Mouse (Mus musculus) kidney, embryonic 16.5 days (tissue): ENCODE results near the gene Fzr1. TPM values are rescaled to one million over a fixed set of nuclear protein-coding genes. Genes with fewer than 3 reads are reported as not detected.

Source experiments
- ATAC-seq: fragments of 200-750 bp; cut with Nextera tagmentation; 2 replicates; pipeline ENCODE4 v1.8.0; 2017; ENCODE audit warnings: moderate TSS enrichment; ENCODE audit not compliant: low FRiP score, low TSS enrichment
- H3K27ac ChIP-seq: fragments of 300-500 bp; sonication (generic); 2 replicates; pipeline ENCODE4 v1.5.1; 2014; ENCODE audit warnings: low read length
- H3K27me3 ChIP-seq: fragments of 300-500 bp; sonication (generic); 2 replicates; pipeline ENCODE4 v1.6.1; 2014; ENCODE audit warnings: low read length, control low read depth, mixed read lengths; ENCODE audit not compliant: insufficient read depth
- H3K36me3 ChIP-seq: fragments of 300-500 bp; sonication (generic); 2 replicates; pipeline ENCODE4 v1.6.1; 2014; ENCODE audit warnings: low read length, control low read depth, mixed read lengths; ENCODE audit not compliant: insufficient read depth
- H3K4me1 ChIP-seq: fragments of 300-500 bp; sonication (generic); 2 replicates; pipeline ENCODE4 v1.6.1; 2014; ENCODE audit warnings: low read length, control low read depth, mixed read lengths; ENCODE audit not compliant: insufficient read depth
- H3K4me2 ChIP-seq: fragments of 300-500 bp; sonication (generic); replicated peaks from 2 replicates; pipeline ENCODE4 v1.6.1; 2014; ENCODE audit warnings: low read depth, low read length
- H3K4me3 ChIP-seq: fragments of 300-500 bp; sonication (generic); 2 replicates; pipeline ENCODE4 v1.5.1; 2014; ENCODE audit warnings: mild to moderate bottlenecking, low read length
- H3K9ac ChIP-seq: fragments of 300-500 bp; sonication (generic); replicated peaks from 2 replicates; pipeline ENCODE4 v1.6.1; 2014; ENCODE audit warnings: low read length
- H3K9me3 ChIP-seq: fragments of 300-500 bp; sonication (generic); 2 replicates; pipeline ENCODE4 v1.6.1; 2016; ENCODE audit warnings: low read length, control low read depth
- WGBS: fragments of 180-500 bp; shearing (Covaris S2); extraction: QIAGEN DNeasy Blood & Tissue Kit; methylation state at CpG from one replicate; pipeline ENCODE4 v1.1.7; 2014; 5-methylcytosine and 5-hydroxymethylcytosine counted together
- polyA plus RNA-seq: library from polyadenylated mRNA; unstranded; fragments of >200 nt; fragmentation: Nextera tagmentation; extraction: Ambion mirVana; gene quantifications from 2 replicates; pipeline ENCODE4 v1.2.1, GENCODE M21; 2015

Gene Fzr1
- polyA plus RNA-seq, 1 experiment from 2014 or later: 111 TPM

DNA sequence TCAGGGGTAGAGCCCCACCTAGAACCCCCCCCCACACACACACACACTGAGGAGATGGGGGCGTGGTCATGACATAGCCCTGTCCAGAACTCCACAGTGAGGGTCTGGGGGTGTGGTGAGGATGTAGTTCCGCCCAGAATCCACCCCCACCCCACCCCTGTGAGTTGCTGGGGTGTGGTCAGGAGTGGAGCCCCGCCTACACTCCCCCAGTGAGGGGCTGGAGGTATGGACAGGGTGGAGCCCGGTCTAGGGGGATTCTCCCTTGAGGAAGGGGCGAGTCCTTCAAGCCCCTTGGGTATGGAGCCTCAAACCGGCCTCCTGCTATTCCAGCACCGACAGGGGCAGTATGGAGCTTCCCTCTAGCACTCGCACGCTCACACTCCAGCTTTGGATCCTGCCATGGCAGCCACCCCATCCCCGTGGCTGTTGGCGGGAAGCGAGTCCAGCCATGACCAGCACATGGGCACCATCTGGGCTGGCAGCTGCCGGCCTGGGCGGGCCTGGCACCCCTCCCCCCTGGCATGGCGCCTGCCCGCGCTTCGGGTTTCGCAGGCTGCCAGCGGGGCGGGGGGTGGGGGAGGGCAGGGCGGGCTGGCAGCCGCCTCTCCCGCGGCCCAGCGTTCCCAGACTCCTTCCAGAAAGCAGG is 38.4 kb upstream of the Fzr1 start:
- peak; percentile 59 for ATAC-seq
- H3K36me3 ChIP-seq: peaks cover 18% of the 10 kb centered on the region; the same call in 1 of the 2 replicates
- H3K27me3 ChIP-seq: no peaks in the 10 kb centered on the region
- peak overlapping the region; percentile 67 for H3K9ac ChIP-seq
- H3K9me3 ChIP-seq: no peaks in the 10 kb centered on the region
- H3K27ac ChIP-seq: peak overlapping the region; percentile 85
- peak overlapping the region; percentile 40 for H3K4me3 ChIP-seq
- WGBS: 4% methylated on average over 24 of the region's 26 CpGs
- H3K4me1 ChIP-seq: peaks cover 73% of the 10 kb centered on the region
- peak overlapping the region; percentile 63 for H3K4me2 ChIP-seq

GRCm38 (mm10) chr10:81415549-81416310 is 37.4 kb upstream of the Fzr1 start:
- WGBS: 66% methylated on average over 17 of the region's 17 CpGs

GRCm38 (mm10) chr10:81415146-81415545 is 36.8 kb upstream of the Fzr1 start:
- no peak for ATAC-seq
- 81% methylated on average over 5 of the region's 5 CpGs for WGBS
- Histone ChIP-seq H3K27ac (no peak overlapping the region; the same call in 1 of the 2 replicates), H3K9ac (no peak overlapping the region), H3K4me2 (no peak overlapping the region), H3K27me3 (no peaks in the 10 kb centered on the region), H3K36me3 (peaks cover 16% of the 10 kb centered on the region; the same call in 1 of the 2 replicates), H3K9me3 (no peaks in the 10 kb centered on the region), H3K4me1 (peaks cover 88% of the 10 kb centered on the region), H3K4me3 (no peak overlapping the region)

More at GRCm38 (mm10) chr10:81415549-81416310, 37.4 kb upstream of the Fzr1 start:
- peaks cover 18% of the 10 kb centered on the region; the same call in 1 of the 2 replicates for H3K36me3 ChIP-seq
- H3K4me3 ChIP-seq: no peak overlapping the region
- peak overlapping the region; percentile 85; the same call in 1 of the 2 replicates for H3K27ac ChIP-seq
- no peak overlapping the region for H3K4me2 ChIP-seq
- 0 out of 2 replicates have a peak overlapping the region, but pooled peaks have one; percentile 3 for H3K9ac ChIP-seq
- ATAC-seq: no peak
- no peaks in the 10 kb centered on the region for H3K27me3 ChIP-seq
- no peaks in the 10 kb centered on the region for H3K9me3 ChIP-seq
- peaks cover 83% of the 10 kb centered on the region for H3K4me1 ChIP-seq

DNA sequence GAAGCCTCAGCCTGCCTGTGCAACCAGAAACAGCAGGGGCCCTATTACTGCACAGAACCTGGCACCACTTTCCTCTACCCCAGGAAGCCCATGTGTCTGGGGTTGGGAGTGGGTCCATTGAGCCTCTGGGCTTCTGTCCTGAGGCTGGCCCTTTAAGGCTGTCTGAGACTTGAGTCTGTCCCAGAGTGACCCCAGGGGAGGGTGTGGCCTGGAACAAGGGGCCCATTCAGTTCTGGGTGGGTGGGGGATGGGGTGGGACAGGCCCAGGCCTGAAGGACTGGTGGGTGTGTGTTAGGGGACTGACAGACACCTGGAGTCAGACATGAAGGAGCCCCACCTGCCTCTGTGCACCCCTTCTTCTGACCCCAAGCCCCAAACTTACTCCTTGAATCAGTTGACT is 36.4 kb upstream of the Fzr1 start:
- Histone ChIP-seq H3K4me1 (peaks cover 93% of the 10 kb centered on the region), H3K9me3 (no peaks in the 10 kb centered on the region), H3K27me3 (no peaks in the 10 kb centered on the region), H3K36me3 (peaks cover 12% of the 10 kb centered on the region; the same call in 1 of the 2 replicates), H3K4me3 (no peak overlapping the region), H3K27ac (peak overlapping the region; percentile 33; the same call in 1 of the 2 replicates), H3K9ac (no peak overlapping the region), H3K4me2 (no peak overlapping the region)
- no peak for ATAC-seq

DNA sequence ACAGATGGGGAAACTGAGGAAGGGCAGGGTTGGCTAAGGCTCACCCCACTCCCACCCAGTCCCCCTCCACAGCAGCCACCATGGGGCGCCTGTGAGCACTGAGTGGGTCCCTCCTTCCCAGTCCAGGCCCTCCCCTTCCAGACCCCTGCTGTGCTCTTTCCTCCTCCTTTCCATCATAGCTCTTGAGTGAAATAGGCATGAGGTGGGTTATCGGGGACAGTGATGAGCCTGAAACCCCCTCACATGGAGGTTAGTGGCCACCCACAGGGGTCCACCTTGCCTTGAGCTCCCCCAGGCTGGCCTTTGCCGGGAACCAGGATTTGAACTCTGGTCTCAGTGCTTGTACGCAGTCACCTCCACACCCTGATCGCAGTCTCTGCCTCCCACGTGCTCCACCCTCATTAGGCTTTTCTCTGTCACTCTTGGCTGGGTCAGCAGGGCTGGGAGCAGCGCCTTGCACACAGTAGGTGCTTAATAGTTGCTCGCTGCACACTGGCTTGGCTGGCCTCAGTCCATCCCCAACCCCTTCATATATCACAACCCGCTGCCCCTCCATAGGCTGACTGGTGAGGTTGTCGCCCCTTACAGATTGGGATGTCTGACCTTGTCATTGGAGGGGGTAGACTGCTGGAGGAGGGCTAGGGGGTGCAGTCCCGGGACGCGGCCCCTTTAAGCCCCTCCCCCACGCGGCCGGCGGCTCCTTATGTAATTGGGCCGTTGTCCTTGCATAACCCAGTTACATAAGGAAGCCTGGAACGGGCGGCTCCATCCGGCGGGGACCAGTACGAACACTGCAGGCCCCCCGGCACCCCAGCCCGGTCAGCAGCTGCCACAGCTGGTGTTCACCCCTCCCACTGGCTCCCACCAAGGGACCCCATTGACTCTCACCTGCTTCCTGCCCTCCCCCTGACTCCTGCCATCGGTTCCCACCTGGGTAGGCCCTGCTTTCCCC is 35.3 kb upstream of the Fzr1 start:
- Histone ChIP-seq H3K4me3 (peak overlapping the region; percentile 7; the same call in 1 of the 2 replicates), H3K4me1 (peaks cover 98% of the 10 kb centered on the region), H3K27ac (peak overlapping the region; percentile 52; the same call in 1 of the 2 replicates), H3K9me3 (no peaks in the 10 kb centered on the region), H3K36me3 (peaks cover 7% of the 10 kb centered on the region; the same call in 1 of the 2 replicates), H3K4me2 (peak overlapping the region; percentile 39), H3K27me3 (no peaks in the 10 kb centered on the region), H3K9ac (peak overlapping the region; percentile 46)
- 30% methylated on average over 26 of the region's 26 CpGs for WGBS
- ATAC-seq: peak; percentile 21; the same call in 1 of the 2 replicates

DNA sequence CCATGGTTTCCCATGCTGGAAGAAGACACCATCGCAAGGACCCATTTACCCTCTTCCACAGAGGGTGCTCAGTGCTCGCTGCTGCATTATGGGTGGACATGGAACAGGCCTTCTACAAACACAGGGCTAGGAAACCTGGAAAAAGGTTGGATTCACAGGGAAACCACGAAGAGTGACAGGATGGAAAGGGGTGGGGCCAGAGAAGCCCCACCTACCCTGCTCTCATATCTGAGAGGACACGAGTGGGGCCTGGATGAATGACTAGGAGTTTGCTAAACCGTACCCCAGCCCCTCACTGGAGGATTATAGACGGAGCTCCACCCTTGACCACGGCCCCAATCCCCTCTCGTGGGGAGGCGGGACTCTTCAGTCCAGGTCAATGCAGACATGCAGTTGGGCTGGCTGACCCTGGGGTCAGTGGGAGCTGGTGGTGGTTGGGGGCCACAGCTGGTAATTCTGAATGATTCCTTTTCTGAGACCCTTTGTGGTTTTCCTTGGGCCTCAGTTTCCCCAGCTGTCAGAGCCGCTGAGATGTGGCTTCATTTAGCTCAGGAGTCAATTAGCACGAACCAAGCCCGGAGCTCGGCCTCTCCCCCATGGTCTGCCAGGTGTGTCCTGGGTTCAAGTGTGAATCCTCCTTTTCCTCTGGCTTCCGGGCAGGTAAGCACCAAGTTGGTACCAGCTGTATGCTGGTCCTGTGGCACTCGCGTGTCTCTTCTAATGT is 34.4 kb upstream of the Fzr1 start:
- 79% methylated on average over 16 of the region's 16 CpGs for WGBS
- H3K9ac ChIP-seq: peak overlapping the region; percentile 24
- ATAC-seq: no peak
- H3K27ac ChIP-seq: peak overlapping the region; percentile 85
- peaks cover 10% of the 10 kb centered on the region; the same call in 1 of the 2 replicates for H3K36me3 ChIP-seq
- H3K9me3 ChIP-seq: no peaks in the 10 kb centered on the region
- peaks cover 98% of the 10 kb centered on the region for H3K4me1 ChIP-seq
- no peak overlapping the region for H3K4me3 ChIP-seq
- no peaks in the 10 kb centered on the region for H3K27me3 ChIP-seq
- no peak overlapping the region for H3K4me2 ChIP-seq

GRCm38 (mm10) chr10:81411471-81412400 is 33.4 kb upstream of the Fzr1 start:
- Histone ChIP-seq H3K9ac (peak overlapping the region; percentile 33; the same call in 1 of the 2 replicates), H3K4me1 (peaks cover 98% of the 10 kb centered on the region), H3K4me2 (no peak overlapping the region; the same call in 1 of the 2 replicates), H3K27me3 (no peaks in the 10 kb centered on the region), H3K9me3 (no peaks in the 10 kb centered on the region), H3K36me3 (peaks cover 16% of the 10 kb centered on the region; the same call in 1 of the 2 replicates), H3K27ac (peak overlapping the region; percentile 85), H3K4me3 (no peak overlapping the region)
- ATAC-seq: no peak
- WGBS: 55% methylated on average over 18 of the region's 18 CpGs

DNA sequence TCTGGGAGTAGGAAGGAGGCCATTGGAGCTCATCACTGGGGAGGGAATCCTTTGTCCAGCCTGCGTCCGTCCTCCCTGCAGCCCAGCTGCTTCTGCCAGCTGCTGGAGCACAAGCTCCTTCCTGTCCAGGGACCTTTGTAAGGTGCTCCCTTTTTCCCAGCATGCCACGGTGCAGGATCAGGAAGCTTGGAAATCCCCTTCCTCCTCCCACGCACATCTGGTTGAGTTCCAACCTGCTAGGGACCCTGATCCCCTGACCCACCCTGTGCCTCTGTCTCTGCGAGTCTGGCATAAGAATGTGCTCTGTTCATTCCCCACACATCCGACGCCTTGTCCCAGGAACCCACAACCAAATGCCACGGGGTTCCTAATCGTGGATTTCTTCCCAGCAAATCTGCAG is 32.7 kb upstream of the Fzr1 start:
- no peak for ATAC-seq
- no peaks in the 10 kb centered on the region for H3K9me3 ChIP-seq
- no peak overlapping the region for H3K4me3 ChIP-seq
- peaks cover 94% of the 10 kb centered on the region for H3K4me1 ChIP-seq
- H3K36me3 ChIP-seq: peaks cover 24% of the 10 kb centered on the region; the same call in 1 of the 2 replicates
- H3K4me2 ChIP-seq: peak overlapping the region; percentile 31; the same call in 1 of the 2 replicates
- H3K9ac ChIP-seq: peak overlapping the region; percentile 32; the same call in 1 of the 2 replicates
- H3K27me3 ChIP-seq: no peaks in the 10 kb centered on the region
- peak overlapping the region; percentile 85 for H3K27ac ChIP-seq
- 50% methylated on average over 9 of the region's 9 CpGs for WGBS
